Comparison of ENCODE assay signal across 14 mouse cellular contexts in genomic region chr10:61866045-61866580, GRCm38 (mm10).
DNase-seq lines count a peak whose midpoint lies in the region; ATAC-seq lines count a peak whose summit lies in the region.
"Had no signal": no experiment of that assay in that cellular context is flagged by ENCODE, and none has a peak within 500 bp of the region (broad histone marks: within the 10 kb centered on the region; RNA-seq: fewer than 3 reads in every experiment).

No protein-coding gene starts in this region.

- H3K9ac ChIP-seq in lung, embryonic 15.5 days = no peak overlapping the region
- H3K9ac ChIP-seq in embryonic facial prominence, embryonic 11.5 days (replicated peaks; ENCODE audit: low read length) = no peak overlapping the region; the same call in 1 of the 2 replicates
- no peak overlapping the region for H3K9ac ChIP-seq in forebrain, embryonic 16.5 days (replicated peaks; ENCODE audit: low read depth, low read length)
- H3K9ac ChIP-seq: heart, embryonic 13.5 days; hindbrain, embryonic 15.5 days; neural tube, embryonic 13.5 days had no signal

- H3K27me3 ChIP-seq in lung, embryonic 15.5 days = no peaks in the 10 kb centered on the region
- H3K27me3 ChIP-seq in embryonic facial prominence, embryonic 11.5 days (ENCODE audit: control insufficient read depth, insufficient read depth, low read length) = no peaks in the 10 kb centered on the region
- no peaks in the 10 kb centered on the region for H3K27me3 ChIP-seq in forebrain, embryonic 16.5 days (replicated peaks; ENCODE audit: control insufficient read depth, insufficient read depth, low read length)
- H3K27me3 ChIP-seq: heart, embryonic 13.5 days; hindbrain, embryonic 15.5 days; neural tube, embryonic 13.5 days had no signal

- H3K4me2 ChIP-seq in lung, embryonic 15.5 days = no peak overlapping the region
- no peak overlapping the region for H3K4me2 ChIP-seq in embryonic facial prominence, embryonic 11.5 days (ENCODE audit: low read depth, low read length)
- no peak overlapping the region for H3K4me2 ChIP-seq in forebrain, embryonic 16.5 days (ENCODE audit: low read length)
- H3K4me2 ChIP-seq: heart, embryonic 13.5 days; hindbrain, embryonic 15.5 days; neural tube, embryonic 13.5 days had no signal

- no peak overlapping the region for H3K4me3 ChIP-seq in lung, embryonic 15.5 days
- H3K4me3 ChIP-seq in embryonic facial prominence, embryonic 11.5 days (ENCODE audit: low read depth, low read length) = no peak overlapping the region
- H3K4me3 ChIP-seq in forebrain, embryonic 16.5 days (replicated peaks; ENCODE audit: low read length) = no peak overlapping the region
- H3K4me3 ChIP-seq: erythroblast, embryonic 14.5 days; heart, embryonic 13.5 days; hindbrain, embryonic 15.5 days; neural tube, embryonic 13.5 days had no signal

- peak; percentile 30 for DNase-seq in embryo, embryonic 11 days
- DNase-seq in embryo, embryonic 9.5 days (ENCODE audit: extremely low spot score) = no peak
- DNase-seq in lung, postnatal 14 days = no peak
- peak; percentile 49 for DNase-seq in embryonic facial prominence, embryonic 11.5 days (ENCODE audit: low spot score)
- peak; percentile 10 for DNase-seq in lung, postnatal 36 days
- DNase-seq in cerebellum, adult 18-20 months = no peak
- DNase-seq: cerebellum, adult 11 months; thymus, adult 2 months had no signal

- H3K27ac ChIP-seq in lung, embryonic 15.5 days = peak overlapping the region; percentile 58; the same call in 1 of the 2 replicates
- H3K27ac ChIP-seq in embryonic facial prominence, embryonic 11.5 days (replicated peaks; ENCODE audit: low read depth, low read length) = no peak overlapping the region
- no peak overlapping the region for H3K27ac ChIP-seq in forebrain, embryonic 16.5 days (ENCODE audit: low read length)
- H3K27ac ChIP-seq: heart, embryonic 13.5 days; hindbrain, embryonic 15.5 days; neural tube, embryonic 13.5 days had no signal

- peak; percentile 73 for ATAC-seq in lung, embryonic 15.5 days (ENCODE audit: borderline replicate concordance, extremely low read depth, low FRiP score, low TSS enrichment)
- 0 out of 2 replicates have a peak, but pooled peaks have one; percentile 30 for ATAC-seq in embryonic facial prominence, embryonic 11.5 days (replicated peaks; ENCODE audit: insufficient number of reproducible peaks, low FRiP score, low TSS enrichment, low read depth)
- no peak for ATAC-seq in forebrain, embryonic 16.5 days

- peaks cover 11% of the 10 kb centered on the region; the same call in 1 of the 2 replicates for H3K4me1 ChIP-seq in lung, embryonic 15.5 days
- H3K4me1 ChIP-seq in embryonic facial prominence, embryonic 11.5 days (ENCODE audit: control insufficient read depth, insufficient read depth, low read length) = peaks cover 5% of the 10 kb centered on the region
- H3K4me1 ChIP-seq in forebrain, embryonic 16.5 days (replicated peaks; ENCODE audit: control insufficient read depth, insufficient read depth, low read length) = no peaks in the 10 kb centered on the region
- H3K4me1 ChIP-seq: hindbrain, embryonic 15.5 days; neural tube, embryonic 13.5 days had no signal

- H3K36me3 ChIP-seq in lung, embryonic 15.5 days = peaks cover 30% of the 10 kb centered on the region; the same call in 1 of the 2 replicates
- no peaks in the 10 kb centered on the region for H3K36me3 ChIP-seq in embryonic facial prominence, embryonic 11.5 days (replicated peaks; ENCODE audit: control insufficient read depth, insufficient read depth, low read depth, low read length)
- H3K36me3 ChIP-seq in forebrain, embryonic 16.5 days (ENCODE audit: control insufficient read depth, insufficient read depth) = no peaks in the 10 kb centered on the region
- H3K36me3 ChIP-seq: hindbrain, embryonic 15.5 days; neural tube, embryonic 13.5 days had no signal

- H3K9me3 ChIP-seq in lung, embryonic 15.5 days = peaks cover 4% of the 10 kb centered on the region; the same call in 1 of the 2 replicates
- H3K9me3 ChIP-seq in embryonic facial prominence, embryonic 11.5 days (replicated peaks; ENCODE audit: control insufficient read depth, low read length) = peaks cover 12% of the 10 kb centered on the region
- peaks cover 29% of the 10 kb centered on the region for H3K9me3 ChIP-seq in forebrain, embryonic 16.5 days (ENCODE audit: control insufficient read depth, low read length)

- WGBS in lung, embryonic 15.5 days = 31% methylated on average over 11 of the region's 11 CpGs
- 33% methylated on average over 11 of the region's 11 CpGs for WGBS in embryonic facial prominence, embryonic 11.5 days
- 77% methylated on average over 11 of the region's 11 CpGs for WGBS in forebrain, embryonic 16.5 days

Comparison
In these comparisons a context has a peak if more than half of its experiments do, and no peak if none do; other contexts are left out.
1. DNase-seq: peak in embryo, embryonic 11 days (single experiment), embryonic facial prominence, embryonic 11.5 days (single experiment) and lung, postnatal 36 days (single experiment); none in embryo, embryonic 9.5 days (single experiment), lung, postnatal 14 days (single experiment) and cerebellum, adult 18-20 months (0 of 2).